Mouse (Mus musculus) spleen, postnatal 4 days (tissue): ENCODE data around the gene Ppp6r1.

Source experiments
- DNase-seq, 2 experiments: peaks; one replicate each; pipeline ENCODE4 v3.0.0; 2022; ENCODE audit warnings: low spot score in 2 of 2

The Ppp6r1 gene

DNA sequence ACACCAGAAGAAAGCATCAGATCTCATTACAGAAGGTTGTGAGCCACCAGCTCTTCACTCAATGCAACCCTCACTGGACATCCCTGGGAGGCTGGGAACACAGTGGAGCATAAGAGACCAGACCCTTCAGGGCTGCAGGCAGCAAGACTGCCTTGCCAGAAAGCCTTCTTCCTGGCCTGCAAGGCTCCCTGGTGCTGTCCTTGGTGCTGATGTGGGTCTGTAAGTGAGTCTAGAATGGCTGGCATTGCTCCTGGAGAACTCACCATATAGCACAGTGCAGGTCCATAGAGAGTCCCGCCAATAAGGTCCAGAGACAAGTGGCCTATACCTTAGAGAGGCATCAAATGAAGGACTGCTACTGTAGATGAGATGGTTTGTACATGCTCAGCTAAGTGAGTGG, 38.8 kb downstream of the Ppp6r1 start:
- peak; percentile 66 to 86 for DNase-seq

DNA sequence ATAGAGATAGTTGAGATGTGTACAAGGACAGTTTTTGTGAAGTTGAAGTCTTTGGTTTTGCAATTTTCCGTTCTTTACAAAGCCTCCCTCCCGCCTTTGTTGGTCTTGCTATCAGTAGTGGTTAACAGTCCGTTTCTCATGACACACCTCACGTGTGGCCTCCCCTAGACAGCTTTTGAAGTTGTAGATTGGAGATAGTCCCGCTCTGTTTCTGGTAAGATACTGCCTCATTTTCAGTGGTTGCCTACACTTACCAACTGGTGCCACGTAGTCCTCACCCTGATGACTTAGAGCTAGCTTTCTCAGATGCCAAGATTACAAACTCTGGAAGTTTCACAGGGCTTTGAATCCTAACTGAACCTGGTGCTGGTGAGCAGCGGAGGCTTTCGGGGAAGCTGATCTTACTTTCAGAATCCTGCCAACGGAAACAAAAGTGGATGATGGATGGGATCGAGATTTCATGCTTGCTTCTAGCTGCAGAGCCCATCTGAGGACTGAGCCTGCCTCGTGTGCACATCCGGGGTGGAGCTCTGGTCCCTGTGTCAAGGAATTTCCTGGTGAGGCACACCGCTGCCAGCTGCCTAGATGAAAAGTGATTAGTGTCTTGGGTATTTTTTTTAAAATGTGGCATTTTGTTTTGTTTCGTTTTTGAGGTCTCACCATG, 44.9 kb downstream of the Ppp6r1 start:
- no peak for DNase-seq

DNA sequence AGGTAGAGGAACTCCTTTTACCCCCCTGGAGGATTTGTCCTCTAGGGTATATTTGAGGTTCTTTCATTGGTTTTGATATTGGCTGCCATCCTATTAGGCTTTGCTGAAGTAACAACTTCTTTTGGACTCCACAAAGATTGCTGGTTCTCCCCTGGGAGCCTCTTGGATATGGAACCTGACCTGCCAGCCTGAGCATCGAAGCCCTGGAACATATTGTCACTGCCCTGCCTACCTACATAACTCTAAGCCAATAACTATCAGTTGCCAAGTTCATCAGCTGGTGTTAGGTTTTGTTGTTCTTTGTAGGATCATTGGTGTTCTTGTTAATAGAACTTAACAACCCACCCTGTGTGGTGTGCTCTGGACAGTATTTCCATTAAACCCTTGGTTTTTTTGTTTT, 45.9 kb downstream of the Ppp6r1 start:
- DNase-seq, result no peak

DNA sequence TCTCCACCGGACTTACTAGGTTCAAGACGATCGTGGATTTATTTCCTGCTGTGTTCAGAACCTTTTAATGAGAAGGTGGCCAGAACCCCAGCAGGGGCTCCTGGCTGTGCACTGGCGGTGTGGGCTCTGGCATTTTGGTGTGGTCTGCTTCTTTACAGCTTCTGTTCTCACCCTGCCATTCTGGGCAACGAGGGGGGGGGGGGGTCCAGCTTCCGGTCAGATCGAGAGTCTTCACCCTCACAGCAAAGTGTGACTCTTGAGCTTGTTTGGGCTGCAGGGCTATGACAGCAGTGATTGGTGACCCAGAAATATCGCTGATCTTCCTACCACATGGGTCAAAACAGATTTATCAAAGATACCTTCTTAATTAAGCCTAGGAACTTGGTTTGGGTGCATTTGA, 46.4 kb downstream of the Ppp6r1 start:
- no peak for DNase-seq

DNA sequence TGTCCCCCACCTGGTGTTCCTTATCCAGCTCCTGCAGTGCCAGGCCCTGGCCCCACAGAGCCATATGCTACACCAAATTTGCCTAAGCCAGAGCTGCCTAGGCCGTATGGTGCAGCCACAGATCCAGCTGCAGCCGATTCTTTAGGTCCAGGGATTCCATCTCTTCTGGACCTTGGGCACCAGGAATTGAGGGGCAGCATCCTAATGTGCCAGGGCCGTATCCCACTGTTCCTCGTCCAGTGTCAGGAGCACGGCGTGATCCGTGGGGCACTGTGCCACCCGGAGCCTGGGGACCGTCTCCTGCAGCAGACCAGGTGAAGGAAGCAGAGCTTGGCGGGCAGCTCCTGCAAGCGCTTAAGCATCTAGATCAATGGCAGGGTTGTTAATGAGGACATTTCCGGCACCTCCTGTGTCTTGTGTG, 46.9 kb downstream of the Ppp6r1 start:
- no peak for DNase-seq

DNA sequence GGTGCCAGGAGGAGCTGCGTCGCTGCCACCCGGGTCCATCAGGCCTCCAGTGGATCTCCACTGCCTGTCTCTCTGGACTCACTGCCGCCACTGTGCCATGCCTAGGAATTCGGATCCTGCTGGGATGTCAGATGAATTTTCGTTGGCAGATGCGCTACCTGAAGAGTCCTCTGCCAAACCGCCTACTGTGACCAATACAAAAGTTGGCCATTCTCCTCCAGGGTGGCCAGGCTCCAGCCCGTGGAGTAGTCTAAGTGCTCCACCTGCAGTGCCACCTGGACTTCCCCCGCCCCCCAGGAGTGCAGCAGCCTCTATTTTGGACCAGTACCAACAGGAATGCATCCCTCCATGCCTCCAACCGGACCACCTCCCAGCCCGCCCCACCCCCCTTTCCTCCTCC, 47.3 kb downstream of the Ppp6r1 start:
- no peak for DNase-seq

DNA sequence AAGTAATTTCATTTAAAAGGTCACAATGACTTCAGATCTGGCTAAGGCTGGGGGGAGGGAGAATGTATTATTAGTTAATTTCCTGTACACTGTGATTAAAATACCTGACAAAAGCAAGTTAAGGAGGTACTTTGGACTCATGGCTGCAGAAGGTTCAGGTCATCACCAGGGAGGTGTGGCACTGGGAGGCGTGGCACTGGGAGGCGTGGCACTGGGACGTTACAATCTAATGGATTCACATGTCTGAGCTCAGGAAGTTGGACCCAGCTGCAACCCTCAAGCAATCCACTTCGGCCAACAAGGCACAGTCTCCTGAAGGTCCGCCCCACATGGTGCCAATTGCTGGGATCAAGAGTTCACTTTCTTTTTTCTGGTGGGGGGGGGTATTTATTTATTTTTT, 50.8 kb downstream of the Ppp6r1 start:
- DNase-seq, result peak; percentile 11 to 54

DNA sequence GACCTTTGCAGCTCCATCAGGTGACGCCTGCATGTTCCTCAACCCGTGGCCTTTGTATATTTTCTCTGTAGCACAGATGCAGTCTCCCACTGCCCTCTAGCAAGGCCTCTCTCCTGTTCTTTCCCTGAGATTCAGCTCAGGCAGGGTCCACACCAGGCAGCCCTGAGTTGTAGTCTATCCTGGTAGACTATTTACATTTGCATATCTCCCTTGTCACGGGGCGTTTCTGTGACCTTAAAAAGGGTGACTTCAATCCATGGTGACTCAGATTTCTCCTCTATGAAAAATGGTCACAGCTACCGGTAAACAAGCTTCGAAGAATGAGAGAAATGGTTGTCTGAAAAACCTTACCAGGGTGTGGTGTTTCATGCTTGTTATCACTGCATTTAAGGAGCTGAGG, 54.9 kb downstream of the Ppp6r1 start, which contains the start of gene Ptprh:
Gene Ptprh (minus strand): TSS at position 169 of the 400 bp plus-strand sequence.
- DNase-seq, result peak in 1 of 2 experiments; percentile 7

DNA sequence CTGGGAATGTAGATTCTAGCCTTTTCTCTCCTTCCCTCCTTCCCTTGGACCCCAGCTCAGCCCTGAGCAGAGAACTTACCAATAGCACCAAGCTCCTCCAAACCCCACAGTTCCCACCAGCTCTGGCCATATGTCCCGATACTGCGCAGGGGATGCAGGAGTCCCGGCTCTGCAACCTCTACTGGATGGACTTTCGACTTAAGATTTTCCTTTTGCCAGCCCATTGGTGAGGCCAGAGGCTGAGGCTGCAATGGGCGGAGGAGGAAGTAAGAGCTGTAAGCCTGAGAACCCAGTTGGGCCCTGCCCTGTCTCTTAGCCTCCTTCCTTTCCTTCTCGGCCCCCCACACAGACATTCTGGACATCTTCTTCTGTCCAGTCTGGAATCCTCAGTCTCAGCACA, 55.9 kb downstream of the Ppp6r1 start:
- peak; percentile 3 to 47 for DNase-seq

DNA sequence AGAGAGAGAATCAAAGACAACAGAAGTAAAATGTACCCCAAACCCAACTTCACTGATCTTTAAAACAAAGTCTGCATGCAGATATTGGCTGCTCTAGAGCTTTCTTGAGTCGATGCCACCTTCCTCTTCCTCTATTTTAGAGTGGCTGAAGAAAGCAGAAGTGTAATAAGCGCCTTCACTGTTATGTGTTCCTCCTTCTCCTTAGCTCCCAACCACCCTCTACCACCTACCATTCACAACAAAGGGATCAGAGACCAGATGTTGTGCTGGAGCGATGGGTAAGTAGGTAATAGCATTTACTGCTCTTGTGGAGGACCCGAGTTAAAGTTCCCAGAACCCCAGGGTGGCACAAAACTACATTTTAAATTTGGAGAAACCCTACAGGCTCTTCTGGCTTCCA, 61.8 kb downstream of the Ppp6r1 start:
- DNase-seq, result peak; percentile 6 to 43
